Mouse (Mus musculus) urinary bladder, postnatal 4 days (tissue): ENCODE data around the gene Olfr979.
"Not testable (repeated sequence)": the region's sequence is repeated elsewhere in the genome, so short reads cannot be mapped to it uniquely, and the experiment has no call there.

Experiments
- DNase-seq, 2 experiments: peaks; one replicate each; pipeline ENCODE4 v3.0.0; 2021 to 2022; ENCODE audit warnings: low spot score in 2 of 2

The Olfr979 gene

GRCm38 (mm10) chr9:40003365-40003764 lies at the start of gene Olfr979:
TSS of gene Olfr979 (minus strand) at chr9:40003465.
- DNase-seq, result no peak

DNA sequence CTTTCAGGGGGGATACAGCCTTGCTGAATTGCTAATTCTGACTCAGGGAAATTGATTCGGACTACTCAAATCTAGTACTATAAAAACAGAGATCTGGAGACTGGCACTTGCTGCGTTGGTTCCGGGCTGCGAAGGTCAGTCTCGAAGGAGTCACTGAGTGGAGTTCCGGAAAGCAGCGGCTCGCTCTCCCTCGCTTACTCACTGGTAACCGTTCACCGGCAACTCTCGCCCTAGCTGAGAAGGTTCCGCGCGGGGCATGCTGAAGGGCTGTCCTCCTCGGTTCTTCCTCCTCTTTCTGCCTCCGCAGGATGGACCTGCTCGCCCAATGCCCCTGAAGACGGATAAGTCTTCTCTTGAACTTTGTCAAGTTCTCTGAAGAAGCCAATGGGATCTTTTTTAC lies 46.9 kb upstream of the Olfr979 start:
- no peak for DNase-seq

DNA sequence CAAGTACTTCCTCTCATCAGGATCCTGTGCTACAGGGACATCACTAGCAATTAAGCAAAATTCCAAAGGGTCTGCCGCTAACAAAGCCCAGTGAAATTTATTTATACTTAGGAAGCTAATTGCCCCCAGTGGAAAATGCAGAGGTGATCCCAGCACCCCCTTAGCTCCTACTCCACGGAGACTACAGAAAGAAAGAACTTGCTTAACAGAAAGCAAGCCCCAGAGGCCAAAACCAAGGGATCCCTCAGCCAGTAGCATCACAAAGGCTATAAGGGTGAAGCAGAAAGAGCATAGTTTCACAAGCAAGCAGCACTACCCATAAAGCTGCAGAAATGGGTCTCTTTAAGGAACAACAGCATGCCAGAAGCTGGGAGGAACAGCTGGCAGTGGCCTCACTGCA lies 17.9 kb upstream of the Olfr979 start, which contains the start of gene Olfr981:
TSS of gene Olfr981 (plus strand) at position 301 of the 400 bp plus-strand sequence.
- DNase-seq, result no peak

GRCm38 (mm10) chr9:40009482-40009881 lies 6.2 kb upstream of the Olfr979 start, which contains the start of gene Olfr980:
TSS of gene Olfr980 (minus strand) at chr9:40009582.
- DNase-seq, result no peak

DNA sequence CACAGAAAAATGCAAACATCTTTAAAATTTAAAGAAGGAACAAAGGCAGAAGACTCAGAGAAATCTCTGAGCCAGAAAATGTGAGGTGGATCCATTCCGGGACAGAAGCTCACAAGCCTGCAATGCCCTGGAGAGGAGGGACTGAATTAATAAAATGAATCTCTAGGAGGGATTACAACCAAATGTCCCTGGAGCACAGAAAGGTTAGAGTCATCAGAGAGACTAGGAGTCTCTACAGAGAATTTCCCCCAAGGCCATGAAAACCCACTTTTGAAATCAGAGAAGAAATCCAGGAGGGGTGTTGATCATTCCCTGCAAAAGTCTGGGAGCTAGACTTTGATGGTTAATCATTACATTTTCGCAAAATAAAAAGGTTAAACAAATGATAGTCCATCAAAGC lies 11.5 kb downstream of the Olfr979 start, which contains the start of gene Olfr978:
TSS of gene Olfr978 (plus strand) at position 301 of the 400 bp plus-strand sequence.
- no peak for DNase-seq

DNA sequence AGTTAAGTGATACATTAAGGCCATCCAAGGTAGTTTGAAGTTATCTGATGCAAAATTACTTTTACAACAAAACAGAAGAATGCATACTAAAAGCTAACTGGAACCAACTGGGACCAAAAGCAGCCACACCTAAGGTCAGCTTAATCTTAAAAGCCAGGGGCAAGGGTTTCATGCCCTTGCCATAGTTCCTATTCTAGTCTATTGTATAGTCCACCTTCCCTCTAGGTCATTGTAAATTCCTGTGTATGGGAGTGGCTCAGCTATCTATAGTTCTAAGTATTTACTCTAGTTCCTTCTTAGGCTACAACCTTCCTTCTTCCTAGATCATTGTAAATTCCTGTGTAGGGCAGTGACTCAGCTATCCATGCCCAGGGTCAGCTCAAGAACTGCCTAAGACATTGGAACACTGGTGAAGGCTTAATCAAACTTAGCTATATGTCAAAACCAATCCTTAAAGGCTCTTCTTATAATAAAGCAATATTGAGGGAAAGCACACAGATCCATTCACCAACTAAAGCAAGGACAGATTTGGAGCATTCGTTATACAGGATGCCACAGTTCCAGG lies 26.6 kb downstream of the Olfr979 start:
- not testable (repeated sequence) for DNase-seq

DNA sequence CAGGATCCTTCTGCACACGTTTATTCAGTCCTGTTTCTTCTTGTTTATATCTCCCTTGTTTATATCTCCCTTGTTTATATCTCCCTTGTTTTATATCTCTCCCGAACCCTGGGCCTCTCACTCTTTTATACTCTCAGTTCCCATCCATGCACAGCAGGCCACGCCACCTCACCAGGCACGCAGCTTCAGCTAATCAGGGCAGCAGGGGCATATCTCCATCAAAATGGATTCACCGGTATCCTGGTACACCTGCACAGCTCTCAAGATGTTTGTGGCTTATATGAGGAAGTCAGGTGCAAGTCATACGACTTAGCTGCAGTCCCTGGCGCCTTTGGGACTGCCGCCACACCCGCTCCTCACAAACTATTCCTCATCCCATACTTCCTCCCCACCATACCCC lies 42.2 kb downstream of the Olfr979 start, which contains the start of gene Olfr976:
TSS of gene Olfr976 (minus strand) at position 101 of the 400 bp plus-strand sequence.
- not testable (repeated sequence) for DNase-seq

- no peak for DNase-seq
Measured at GRCm38 (mm10) chr9:39951946-39952345, 51.3 kb downstream of the Olfr979 start, which contains the start of gene Olfr975. TSS of gene Olfr975 (minus strand) at chr9:39952046.
